Mouse (Mus musculus) bone marrow macrophage, adult 2 months (primary cell): ENCODE measurements at regions not wholly inside any gene's neighbourhood (a gene's known extent, or its start where the extent isn't known, plus 50 kb on each side); places are given as distances from the start of the nearest gene placed in this dataset.

Source experiments
- CTCF ChIP-seq: IDR thresholded peaks from 2 replicates; pipeline ENCODE4 v1.5.1; 2012; ENCODE audit warnings: low read depth, mild to moderate bottlenecking, low read length, moderate library complexity
- POLR2A ChIP-seq: IDR thresholded peaks from 2 replicates; pipeline ENCODE4 v1.6.1; 2012; ENCODE audit warnings: mild to moderate bottlenecking, low read depth, low read length, borderline replicate concordance

DNA sequence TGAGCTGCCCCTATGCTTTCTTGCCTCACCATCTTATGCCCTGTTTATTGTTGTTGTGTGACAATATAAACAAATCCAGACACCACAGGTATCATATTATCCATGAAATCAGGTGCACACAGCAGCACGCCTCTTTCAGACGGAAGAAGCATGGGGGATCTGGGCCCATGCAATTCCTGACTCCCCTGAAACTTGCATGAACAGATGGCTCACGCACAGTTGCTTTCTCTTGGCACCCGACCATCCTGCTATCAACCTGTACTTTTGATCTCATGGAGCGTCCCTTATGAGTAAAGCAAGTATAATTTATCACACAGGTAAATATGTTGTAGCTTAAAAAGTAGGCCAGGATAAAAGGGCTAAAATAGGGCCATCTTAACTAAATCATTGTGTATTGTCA, 674.1 kb downstream of the Pdcd6ip start:
- TF ChIP-seq CTCF, result no peak
- no peak for TF ChIP-seq POLR2A
